Mouse (Mus musculus) cortical plate, adult 2 months (tissue): ENCODE measurements around the gene Dync1h1. TPM values are rescaled to one million over a fixed set of nuclear protein-coding genes. Genes with fewer than 3 reads are reported as not detected.
"Not testable (repeated sequence)": the region's sequence is repeated elsewhere in the genome, so short reads cannot be mapped to it uniquely, and the experiment has no call there.

Experiments used
- H3K27ac ChIP-seq: fragments of 200-500 bp; 2 replicates; pipeline ENCODE4 v1.5.1; 2012; ENCODE audit warnings: low read length, control low read depth, inconsistent platforms; ENCODE audit not compliant: insufficient read depth
- H3K4me1 ChIP-seq: fragments of 200-500 bp; 2 replicates; pipeline ENCODE4 v1.6.1; 2011; ENCODE audit warnings: low read length; ENCODE audit not compliant: control insufficient read depth, insufficient read depth
- H3K4me3 ChIP-seq: fragments of 200-500 bp; 2 replicates; pipeline ENCODE4 v1.5.1; 2011; ENCODE audit warnings: mild to moderate bottlenecking, low read length, control low read depth; ENCODE audit not compliant: insufficient read depth
- CTCF ChIP-seq: fragments of 200-500 bp; IDR thresholded peaks from 2 replicates; pipeline ENCODE4 v1.5.1; 2011; ENCODE audit warnings: mild to moderate bottlenecking, control low read depth, low read length; ENCODE audit not compliant: insufficient read depth; ENCODE audit errors: extremely low read depth
- POLR2A ChIP-seq: fragments of 200-500 bp; IDR thresholded peaks from 2 replicates; pipeline ENCODE4 v1.6.1; 2011; ENCODE audit warnings: mild to moderate bottlenecking, low read length, control low read depth; ENCODE audit not compliant: insufficient read depth; ENCODE audit errors: extremely low read depth
- polyA plus RNA-seq: library from polyadenylated mRNA; depleted of rRNA; stranded (reverse); fragments of >200 nt; gene quantifications from 2 replicates; pipeline ENCODE4 v1.2.3, GENCODE M21; 2012; rRNA removed

Dync1h1 gene
- polyA plus RNA-seq, 1 experiment, result 279 TPM

- TF ChIP-seq CTCF (no peak), POLR2A (no peak)
- Histone ChIP-seq H3K27ac (no peak within 1 kb of the TSS), H3K4me3 (no peak within 1 kb of the TSS), H3K4me1 (no peaks in the 10 kb centered on the region)
These were observed 101.3 kb downstream of the Dync1h1 start, which contains the start of gene Hsp90aa1 for GRCm38 (mm10) chr12:110702556-110702955. TSS of gene Hsp90aa1 (minus strand) at chr12:110702728.

GRCm38 (mm10) chr12:110703008-110703471 is 101.8 kb downstream of the Dync1h1 start:
- Histone ChIP-seq H3K4me3 (no peak overlapping the region), H3K27ac (no peak overlapping the region), H3K4me1 (no peaks in the 10 kb centered on the region)
- no peak for TF ChIP-seq POLR2A
- TF ChIP-seq CTCF, result peak; percentile 87

- no peak for TF ChIP-seq POLR2A
- Histone ChIP-seq H3K27ac (no peak overlapping the region), H3K4me1 (no peaks in the 10 kb centered on the region), H3K4me3 (no peak overlapping the region)
These were observed 102.4 kb downstream of the Dync1h1 start for GRCm38 (mm10) chr12:110703682-110704081.

DNA sequence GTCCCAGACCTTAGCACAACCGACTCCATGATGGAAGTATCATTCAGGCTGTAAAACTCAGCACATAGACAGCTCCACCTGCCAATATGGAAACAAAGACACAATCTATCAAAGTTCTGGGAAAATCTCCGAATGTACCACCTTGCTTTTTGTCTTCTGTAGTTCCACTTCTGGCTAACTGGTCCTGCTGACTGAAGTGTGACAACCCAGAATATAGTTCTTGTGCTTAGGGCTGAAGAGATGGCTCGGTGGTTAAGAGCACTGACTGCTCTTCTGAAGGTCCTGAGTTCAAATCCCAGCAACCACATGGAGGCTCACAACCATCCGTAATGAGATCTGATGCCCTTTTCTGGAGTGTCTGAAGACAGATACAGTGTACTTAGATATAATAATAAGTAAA is 104.2 kb downstream of the Dync1h1 start:
- not testable (repeated sequence) for H3K4me3 ChIP-seq, H3K27ac ChIP-seq, H3K4me1 ChIP-seq

GRCm38 (mm10) chr12:110706337-110707231 is 105.3 kb downstream of the Dync1h1 start:
- no peak overlapping the region for H3K27ac ChIP-seq
- no peaks in the 10 kb centered on the region for H3K4me1 ChIP-seq
- TF ChIP-seq CTCF (no peak), POLR2A (no peak)
- peak overlapping the region; percentile 18 for H3K4me3 ChIP-seq

GRCm38 (mm10) chr12:110707451-110707850 is 106.2 kb downstream of the Dync1h1 start:
- Histone ChIP-seq H3K4me3 (no peak overlapping the region), H3K27ac (no peak overlapping the region), H3K4me1 (no peaks in the 10 kb centered on the region)
- no peak for TF ChIP-seq POLR2A
- no peak for TF ChIP-seq CTCF

DNA sequence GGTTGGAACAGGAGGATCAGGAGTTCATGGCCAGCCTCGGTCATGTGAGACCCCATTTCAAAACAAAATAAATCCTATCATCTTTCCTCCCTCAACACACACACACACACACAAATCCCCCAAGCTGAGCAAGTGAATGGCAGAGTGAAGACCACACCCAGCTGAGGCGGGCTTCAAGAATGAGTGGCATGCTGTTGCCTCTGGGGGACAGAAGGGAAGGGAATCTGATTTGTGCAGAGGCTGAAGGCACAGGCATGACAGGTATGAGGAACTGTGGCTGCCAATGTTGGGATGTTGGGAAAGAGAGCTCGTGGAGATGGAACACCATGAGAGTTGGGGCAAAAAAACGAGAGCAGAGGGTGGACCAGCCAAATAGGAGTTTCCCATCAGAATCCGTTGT is 110.0 kb downstream of the Dync1h1 start:
- H3K4me1 ChIP-seq, result no peaks in the 10 kb centered on the region
- TF ChIP-seq POLR2A (no peak), CTCF (no peak)
- H3K4me3 ChIP-seq, result no peak overlapping the region
- H3K27ac ChIP-seq, result no peak overlapping the region

DNA sequence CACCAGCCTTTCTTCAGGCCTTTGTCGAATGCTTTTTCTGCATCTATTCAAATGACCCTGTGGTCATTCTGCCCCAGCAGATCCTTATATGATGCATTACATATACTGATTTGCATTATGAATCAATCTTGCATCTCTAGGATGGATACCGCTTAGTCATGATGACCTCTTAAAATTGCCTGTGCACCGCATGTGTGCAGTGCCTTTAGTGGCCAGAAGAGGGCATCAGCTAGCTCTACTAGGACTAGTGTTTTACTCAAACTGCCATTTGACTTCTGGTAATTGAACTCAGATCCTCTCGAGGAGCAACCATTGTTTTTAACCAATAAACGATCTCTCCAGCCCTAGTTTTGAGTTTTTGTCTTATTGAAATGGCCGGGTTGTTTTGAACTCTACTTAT is 112.5 kb downstream of the Dync1h1 start:
- Histone ChIP-seq H3K27ac (no peak overlapping the region), H3K4me1 (no peaks in the 10 kb centered on the region), H3K4me3 (no peak overlapping the region)
- 0 out of 2 replicates have a peak, but pooled peaks have one; percentile 7 for TF ChIP-seq CTCF
- no peak for TF ChIP-seq POLR2A

- no peak overlapping the region for H3K4me3 ChIP-seq
- H3K27ac ChIP-seq, result no peak overlapping the region
- TF ChIP-seq CTCF (no peak), POLR2A (no peak)
- H3K4me1 ChIP-seq, result no peaks in the 10 kb centered on the region
These were observed 113.0 kb downstream of the Dync1h1 start for GRCm38 (mm10) chr12:110714215-110714614.

DNA sequence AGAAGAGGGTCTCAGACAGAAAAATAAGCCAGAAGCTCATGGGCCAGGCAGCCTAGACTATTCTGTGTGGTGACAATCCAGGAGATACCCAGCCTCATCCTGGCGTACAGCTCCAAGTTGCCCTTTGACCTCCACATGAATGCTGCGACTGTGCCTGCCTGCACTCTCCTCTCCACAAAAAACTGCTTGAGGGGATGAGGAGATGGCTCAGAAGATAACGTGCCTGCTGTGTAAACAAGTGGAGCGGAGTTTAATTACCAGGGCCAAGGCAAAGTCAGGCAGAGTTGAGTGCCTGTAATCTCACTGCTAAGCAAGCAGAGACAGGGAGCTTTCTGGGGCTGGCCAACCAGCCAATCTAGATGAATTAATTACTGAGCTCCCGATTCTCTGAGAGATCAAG is 114.8 kb downstream of the Dync1h1 start:
- TF ChIP-seq POLR2A (no peak), CTCF (no peak)
- H3K4me3 ChIP-seq, result no peak overlapping the region
- no peaks in the 10 kb centered on the region for H3K4me1 ChIP-seq
- H3K27ac ChIP-seq, result no peak overlapping the region

Other genes starting within 250 kb of the Dync1h1 start
- gene Ppp2r5c, start 154.3 kb upstream of the Dync1h1 start, polyA plus RNA-seq, result 193 and 198 TPM in 2 replicates
- gene 1700001K19Rik, start 81.2 kb downstream of the Dync1h1 start, polyA plus RNA-seq, result not detected in 2 replicates
- gene Hsp90aa1, start 101.3 kb downstream of the Dync1h1 start, polyA plus RNA-seq, result 521 and 542 TPM in 2 replicates
- 23.9 and 24.2 TPM in 2 replicates for gene Wdr20, start 136.5 kb downstream of the Dync1h1 start, polyA plus RNA-seq
- 10.6 and 12.4 TPM in 2 replicates for gene Mok, start 239.5 kb downstream of the Dync1h1 start, polyA plus RNA-seq
- 7.0 and 7.8 TPM in 2 replicates for gene Zfp839, start 248.8 kb downstream of the Dync1h1 start, polyA plus RNA-seq